Mouse (Mus musculus) midbrain, embryonic 15.5 days (tissue): ENCODE results near the gene Lsm7. TPM values are rescaled to one million over a fixed set of nuclear protein-coding genes. Genes with fewer than 3 reads are reported as not detected.
"Not testable (repeated sequence)": the region's sequence is repeated elsewhere in the genome, so short reads cannot be mapped to it uniquely, and the experiment has no call there.

ENCODE experiments used
- ATAC-seq: fragments of 200-750 bp; cut with Nextera tagmentation; replicated peaks from 2 replicates; pipeline ENCODE4 v1.8.0; 2017; ENCODE audit warnings: moderate TSS enrichment
- H3K27ac ChIP-seq: fragments of 300-500 bp; sonication (generic); 2 replicates; pipeline ENCODE4 v1.5.1; 2015; ENCODE audit warnings: mild to moderate bottlenecking, inconsistent platforms
- H3K27me3 ChIP-seq: fragments of 300-500 bp; sonication (generic); replicated peaks from 2 replicates; pipeline ENCODE4 v1.6.1; 2015; ENCODE audit warnings: inconsistent platforms
- H3K36me3 ChIP-seq: fragments of 300-500 bp; sonication (generic); replicated peaks from 2 replicates; pipeline ENCODE4 v1.6.1; 2015; ENCODE audit warnings: inconsistent platforms
- H3K4me1 ChIP-seq: fragments of 300-500 bp; sonication (generic); 2 replicates; pipeline ENCODE4 v1.6.1; 2015; ENCODE audit warnings: inconsistent platforms
- H3K4me2 ChIP-seq: fragments of 300-500 bp; sonication (generic); 2 replicates; pipeline ENCODE4 v1.6.1; 2015; ENCODE audit warnings: inconsistent platforms, mild to moderate bottlenecking, moderate library complexity
- H3K4me3 ChIP-seq: fragments of 300-500 bp; sonication (generic); 2 replicates; pipeline ENCODE4 v1.5.1; 2015; ENCODE audit warnings: mild to moderate bottlenecking, inconsistent platforms
- H3K9ac ChIP-seq: fragments of 300-500 bp; sonication (generic); 2 replicates; pipeline ENCODE4 v1.6.1; 2015; ENCODE audit warnings: mild to moderate bottlenecking, inconsistent platforms
- H3K9me3 ChIP-seq: fragments of 300-500 bp; sonication (generic); 2 replicates; pipeline ENCODE4 v1.6.1; 2016; ENCODE audit warnings: inconsistent platforms
- WGBS: fragments of 180-500 bp; shearing (Covaris S2); methylation state at CpG from one replicate; pipeline ENCODE4 v1.1.7; 2015; ENCODE audit warnings: mixed read lengths; 5-methylcytosine and 5-hydroxymethylcytosine counted together
- polyA plus RNA-seq: library from polyadenylated mRNA; unstranded; fragments of >200 nt; fragmentation: Nextera tagmentation; extraction: Ambion mirVana; gene quantifications from 2 replicates; pipeline ENCODE4 v1.2.1, GENCODE M21; 2015

Lsm7 gene
- polyA plus RNA-seq, 1 experiment from 2014 or later, result 214 TPM

DNA sequence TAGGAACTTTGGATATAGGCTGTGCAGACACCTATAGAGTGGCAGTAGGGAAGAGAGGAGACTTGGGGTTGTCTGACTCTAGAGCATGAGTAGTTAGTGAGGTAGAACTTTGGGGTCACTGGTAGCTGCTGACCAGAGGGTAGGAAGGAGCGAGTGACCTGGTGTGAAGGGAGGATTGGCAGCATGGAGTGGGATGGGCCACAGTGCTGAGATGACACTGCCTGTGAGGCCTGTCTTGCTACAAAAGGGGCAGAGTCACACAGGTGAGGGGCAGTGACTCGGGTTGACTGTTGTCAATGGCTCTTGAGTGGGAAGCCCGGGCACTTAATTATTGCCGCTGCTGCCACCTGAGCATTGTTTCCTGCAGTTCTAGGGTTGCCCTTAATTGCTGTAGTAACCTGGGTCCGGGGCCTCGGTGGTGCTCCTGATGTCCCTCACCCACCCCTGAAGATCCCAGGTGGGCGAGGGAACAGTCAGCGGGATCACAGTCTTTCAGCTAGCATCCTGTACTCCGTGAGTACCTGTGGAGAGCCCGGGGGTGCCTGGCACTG, 27.1 kb downstream of the Lsm7 start:
- H3K4me3 ChIP-seq, result peak overlapping the region; percentile 94
- H3K4me1 ChIP-seq, result peaks cover 25% of the 10 kb centered on the region
- peak overlapping the region; percentile 88 for H3K9ac ChIP-seq
- no peak overlapping the region for H3K27ac ChIP-seq
- peak overlapping the region; percentile 71 for H3K4me2 ChIP-seq
- no peak for ATAC-seq
- peaks cover 17% of the 10 kb centered on the region; the same call in 1 of the 2 replicates for H3K36me3 ChIP-seq
- WGBS, result 83% methylated on average over 10 of the region's 10 CpGs
- H3K9me3 ChIP-seq, result no peaks in the 10 kb centered on the region
- H3K27me3 ChIP-seq, result no peaks in the 10 kb centered on the region

DNA sequence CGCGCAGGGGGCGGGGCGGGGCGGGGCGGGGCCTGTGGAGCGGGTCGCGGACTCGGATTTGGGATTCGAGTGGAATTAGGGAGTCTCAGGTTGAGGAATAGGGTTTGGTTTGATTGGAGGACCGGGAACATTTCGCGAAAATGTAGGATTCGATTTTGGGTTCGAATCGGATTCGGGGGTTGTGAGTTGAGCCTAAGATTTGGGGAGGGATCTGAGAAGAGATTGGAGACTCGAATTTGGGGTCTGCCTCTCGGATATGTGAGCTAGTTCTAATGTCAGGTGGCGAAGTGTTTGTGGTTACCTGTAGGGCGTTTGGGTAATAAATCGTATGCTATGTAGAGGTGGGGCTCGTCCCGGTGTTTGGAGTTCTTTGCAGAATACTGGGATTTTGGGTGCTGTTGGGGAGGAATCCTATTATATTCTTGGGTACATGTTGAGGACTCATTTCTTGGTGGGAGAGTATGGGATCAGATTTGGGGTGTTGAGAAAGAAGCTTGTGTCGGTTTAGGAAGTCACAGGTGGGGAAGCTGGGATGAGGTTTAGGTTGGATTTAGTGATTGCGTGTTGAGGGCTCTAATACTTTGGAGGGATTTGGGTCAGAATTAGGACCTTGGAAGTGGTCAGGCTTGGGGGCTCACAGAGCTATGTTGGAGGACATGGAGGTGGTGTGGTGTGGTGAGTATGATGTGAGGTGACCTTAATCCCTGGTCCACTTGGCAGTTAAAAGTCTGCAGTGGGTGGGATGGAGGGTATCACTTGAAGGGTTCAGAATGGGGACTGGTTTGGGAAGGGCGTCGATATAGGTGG, 27.7 kb downstream of the Lsm7 start:
- Histone ChIP-seq H3K4me1 (peaks cover 25% of the 10 kb centered on the region), H3K27me3 (no peaks in the 10 kb centered on the region), H3K4me2 (peak overlapping the region; percentile 71), H3K9me3 (no peaks in the 10 kb centered on the region), H3K36me3 (peaks cover 17% of the 10 kb centered on the region; the same call in 1 of the 2 replicates), H3K4me3 (peak overlapping the region; percentile 94), H3K9ac (peak overlapping the region; percentile 88), H3K27ac (peak overlapping the region; percentile 92)
- 7% methylated on average over 29 of the region's 29 CpGs for WGBS
- ATAC-seq, result no peak

DNA sequence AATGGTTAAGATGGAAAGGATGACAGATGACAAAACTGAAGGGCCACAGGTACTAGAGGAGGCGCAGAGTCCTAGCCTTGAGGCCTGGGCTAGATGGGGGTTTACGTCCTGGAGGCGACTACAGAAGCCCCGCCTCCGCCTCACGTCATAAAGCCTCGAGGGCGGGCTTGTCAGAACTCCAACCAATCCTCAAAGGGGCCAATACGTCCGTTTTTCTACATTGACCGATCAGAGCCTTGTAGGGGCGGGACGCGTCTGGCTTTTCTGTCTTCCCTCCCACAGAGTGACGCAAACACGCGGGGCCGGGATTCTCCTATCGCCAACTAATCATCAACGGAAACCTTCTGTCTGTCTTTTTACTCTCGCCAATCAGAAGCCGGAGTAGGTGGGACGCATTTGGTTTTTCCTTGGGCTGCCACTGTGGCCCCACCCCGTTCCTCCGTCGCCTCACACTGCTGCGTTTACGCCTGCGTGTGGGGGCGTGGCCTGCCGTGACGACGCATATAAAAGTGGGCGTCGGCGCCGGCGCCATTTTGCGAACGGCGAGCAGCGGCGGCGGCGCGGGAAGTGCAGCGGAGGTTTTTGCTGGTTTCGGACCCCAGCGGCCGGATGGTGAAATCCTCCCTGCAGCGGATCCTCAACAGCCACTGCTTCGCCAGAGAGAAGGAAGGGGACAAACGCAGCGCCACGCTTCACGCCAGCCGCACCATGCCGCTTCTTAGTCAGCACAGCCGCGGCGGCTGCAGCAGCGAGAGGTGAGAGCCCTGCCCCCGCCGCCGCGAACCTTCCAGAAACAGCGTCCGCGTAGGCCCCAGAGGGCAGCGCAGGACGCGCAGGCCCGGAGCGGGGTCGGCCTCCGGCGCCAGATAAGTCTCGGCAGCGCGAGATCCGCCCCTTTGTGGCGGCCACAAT, 28.6 kb downstream of the Lsm7 start, which contains the start of gene Oaz1:
Gene Oaz1, plus strand, starts transcription at position 506 of the 912 bp plus-strand sequence.
- WGBS, result under 1% methylated on average over 79 of the region's 82 CpGs
- H3K27ac ChIP-seq, result peak within 1 kb of the TSS; percentile 92
- ATAC-seq, result peak; percentile 97
- H3K4me3 ChIP-seq, result peak within 1 kb of the TSS; percentile 94
- H3K9ac ChIP-seq, result peak within 1 kb of the TSS; percentile 88
- peaks cover 17% of the 10 kb centered on the region; the same call in 1 of the 2 replicates for H3K36me3 ChIP-seq
- peaks cover 25% of the 10 kb centered on the region for H3K4me1 ChIP-seq
- no peaks in the 10 kb centered on the region for H3K27me3 ChIP-seq
- H3K9me3 ChIP-seq, result no peaks in the 10 kb centered on the region
- peak within 1 kb of the TSS; percentile 71 for H3K4me2 ChIP-seq

GRCm38 (mm10) chr10:80824827-80825226, 30.2 kb downstream of the Lsm7 start:
- WGBS, result 76% methylated on average over 2 of the region's 2 CpGs
- H3K9me3 ChIP-seq, result no peaks in the 10 kb centered on the region
- no peak for ATAC-seq
- peaks cover 21% of the 10 kb centered on the region for H3K4me1 ChIP-seq
- no peak overlapping the region for H3K4me2 ChIP-seq
- H3K27me3 ChIP-seq, result no peaks in the 10 kb centered on the region
- H3K4me3 ChIP-seq, result no peak overlapping the region
- peaks cover 8% of the 10 kb centered on the region; the same call in 1 of the 2 replicates for H3K36me3 ChIP-seq
- H3K9ac ChIP-seq, result no peak overlapping the region
- no peak overlapping the region for H3K27ac ChIP-seq

DNA sequence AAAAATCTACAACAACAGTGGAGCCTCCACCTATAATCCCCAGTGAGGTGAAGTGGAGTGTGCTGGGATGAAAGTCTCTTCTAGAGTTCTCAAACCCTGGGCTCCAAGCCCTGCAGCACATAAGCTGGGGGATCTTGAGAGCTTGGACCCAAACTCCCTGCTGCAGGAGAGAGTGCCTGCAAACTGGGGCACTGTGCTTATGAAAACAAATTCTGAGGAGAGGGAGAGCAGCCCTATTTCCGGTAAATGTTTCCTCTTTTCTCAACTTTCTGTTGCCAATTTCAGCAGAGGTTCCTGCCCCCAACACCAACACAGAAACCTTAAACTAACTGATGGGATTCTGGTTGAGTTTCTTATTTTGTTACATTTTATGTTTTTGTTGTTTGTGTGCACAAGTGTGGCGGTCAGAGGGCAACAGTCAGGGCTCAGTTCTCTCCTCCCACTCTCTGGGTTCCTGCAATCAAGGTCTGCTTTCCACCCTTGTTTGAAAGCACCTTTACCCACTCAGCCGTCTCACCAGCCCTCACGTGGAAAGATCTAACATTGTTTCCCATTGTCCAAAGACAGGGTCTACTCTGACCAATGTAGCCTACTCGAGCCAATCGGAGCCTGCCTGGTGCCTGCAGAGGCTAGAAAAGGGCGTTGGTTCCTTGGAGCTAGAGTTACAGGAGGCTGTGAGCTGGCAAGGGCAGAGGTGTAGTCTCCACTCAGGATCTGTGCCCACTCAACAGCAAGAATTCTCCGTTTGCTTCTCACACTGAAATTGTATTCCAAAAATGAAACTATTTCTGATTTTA, 31.0 kb downstream of the Lsm7 start:
- Histone ChIP-seq H3K4me3 (no peak overlapping the region), H3K9ac (no peak overlapping the region), H3K27ac (no peak overlapping the region), H3K4me2 (no peak overlapping the region), H3K36me3 (no peaks in the 10 kb centered on the region), H3K4me1 (peaks cover 13% of the 10 kb centered on the region), H3K27me3 (no peaks in the 10 kb centered on the region), H3K9me3 (no peaks in the 10 kb centered on the region)
- WGBS, result 72% methylated on average over 8 of the region's 8 CpGs
- no peak for ATAC-seq

- H3K9ac ChIP-seq, result no peak overlapping the region
- no peaks in the 10 kb centered on the region for H3K36me3 ChIP-seq
- H3K4me3 ChIP-seq, result no peak overlapping the region
- H3K4me2 ChIP-seq, result no peak overlapping the region
- WGBS, result 87% methylated on average over 1 of the region's 1 CpGs
- H3K27ac ChIP-seq, result no peak overlapping the region
- H3K4me1 ChIP-seq, result peaks cover 10% of the 10 kb centered on the region
- ATAC-seq, result no peak
- no peaks in the 10 kb centered on the region for H3K27me3 ChIP-seq
- no peaks in the 10 kb centered on the region for H3K9me3 ChIP-seq
Observed at GRCm38 (mm10) chr10:80823316-80823715, 31.7 kb downstream of the Lsm7 start.

DNA sequence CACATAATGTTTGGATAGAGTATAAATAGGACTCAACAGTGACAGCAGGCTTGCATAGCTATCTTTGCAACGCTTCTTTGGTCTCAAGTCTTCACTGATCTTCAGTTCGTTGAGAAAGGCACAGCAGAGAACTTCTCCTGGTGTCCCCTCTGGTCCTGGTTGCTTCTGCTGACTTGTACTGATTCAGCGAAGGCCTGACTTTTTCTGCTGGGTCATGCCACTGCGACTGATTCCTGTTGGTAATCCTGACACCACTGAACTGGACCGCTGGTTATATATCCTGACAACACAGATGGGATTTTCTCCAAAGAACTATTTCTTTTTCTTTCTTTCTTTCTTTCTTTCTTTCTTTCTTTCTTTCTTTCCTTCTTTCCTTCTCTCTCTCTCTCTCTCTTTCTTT, 32.5 kb downstream of the Lsm7 start:
- ATAC-seq, result no peak
- 90% methylated on average over 5 of the region's 5 CpGs for WGBS

DNA sequence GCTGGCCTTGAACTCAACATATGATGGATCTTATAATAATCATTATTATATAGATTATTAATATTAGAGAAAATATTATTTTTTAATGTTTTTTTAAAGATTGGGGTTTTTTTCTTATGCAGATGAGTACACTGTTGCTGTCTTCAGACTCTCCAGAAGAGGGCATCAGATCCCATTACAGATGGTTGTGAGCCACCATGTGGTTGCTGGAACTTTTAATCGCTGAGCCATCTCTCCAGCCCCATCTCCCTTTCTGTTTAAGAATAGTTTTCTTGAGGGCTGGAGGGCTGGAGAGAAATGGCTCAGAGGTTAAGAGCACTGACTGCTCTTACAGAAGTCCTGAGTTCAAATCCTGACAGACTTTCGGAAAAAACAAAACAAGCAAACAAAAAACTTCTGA, 33.0 kb downstream of the Lsm7 start:
- Histone ChIP-seq H3K36me3 (no peaks in the 10 kb centered on the region), H3K4me2 (no peak overlapping the region), H3K4me1 (no peaks in the 10 kb centered on the region), H3K27me3 (no peaks in the 10 kb centered on the region), H3K9me3 (no peaks in the 10 kb centered on the region), H3K27ac (no peak overlapping the region), H3K9ac (no peak overlapping the region), H3K4me3 (no peak overlapping the region)
- no peak for ATAC-seq
- whole genome bisulfite sequencing, result 38% methylated on average over 2 of the region's 2 CpGs

More for the DNA sequence above, 32.5 kb downstream of the Lsm7 start:
- Histone ChIP-seq H3K4me1 (peaks cover 2% of the 10 kb centered on the region; the same call in 1 of the 2 replicates), H3K27ac (no peak overlapping the region), H3K36me3 (no peaks in the 10 kb centered on the region), H3K27me3 (no peaks in the 10 kb centered on the region), H3K4me2 (no peak overlapping the region), H3K9ac (no peak overlapping the region), H3K4me3 (no peak overlapping the region), H3K9me3 (no peaks in the 10 kb centered on the region)

DNA sequence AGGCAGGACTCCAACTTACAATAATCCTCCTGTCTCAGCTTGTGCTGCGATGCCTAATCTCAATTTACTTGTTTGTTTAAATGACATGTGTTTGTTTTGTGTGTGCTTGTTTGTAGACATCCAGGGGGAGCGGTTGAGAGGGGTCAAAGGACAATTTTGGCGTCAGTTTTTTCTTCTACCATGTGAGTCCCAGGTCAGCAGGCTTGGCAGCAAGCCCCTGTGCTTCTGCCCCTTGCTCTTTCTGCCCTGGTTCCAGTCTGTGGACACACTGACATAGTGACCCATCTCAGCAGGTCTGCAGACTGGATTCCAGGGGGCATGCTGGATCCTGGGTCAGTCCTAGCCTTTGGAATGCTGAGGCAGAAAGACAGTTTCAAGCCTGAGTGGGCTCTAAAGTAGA, 35.6 kb downstream of the Lsm7 start:
- H3K9me3 ChIP-seq, result no peaks in the 10 kb centered on the region
- H3K4me1 ChIP-seq, result no peaks in the 10 kb centered on the region
- no peak for ATAC-seq
- no peaks in the 10 kb centered on the region for H3K27me3 ChIP-seq
- no peak overlapping the region for H3K27ac ChIP-seq
- WGBS, result 47% methylated on average over 3 of the region's 3 CpGs
- no peak overlapping the region for H3K4me2 ChIP-seq
- no peak overlapping the region for H3K4me3 ChIP-seq
- H3K36me3 ChIP-seq, result no peaks in the 10 kb centered on the region
- H3K9ac ChIP-seq, result no peak overlapping the region

GRCm38 (mm10) chr10:80818599-80819281, 36.3 kb downstream of the Lsm7 start:
- 60% methylated on average over 6 of the region's 6 CpGs for WGBS
- H3K9ac ChIP-seq, result no peak overlapping the region
- no peaks in the 10 kb centered on the region for H3K27me3 ChIP-seq
- no peak overlapping the region for H3K4me3 ChIP-seq
- H3K36me3 ChIP-seq, result no peaks in the 10 kb centered on the region
- no peak overlapping the region for H3K27ac ChIP-seq
- no peaks in the 10 kb centered on the region for H3K4me1 ChIP-seq
- ATAC-seq, result no peak
- H3K4me2 ChIP-seq, result no peak overlapping the region
- no peaks in the 10 kb centered on the region for H3K9me3 ChIP-seq

DNA sequence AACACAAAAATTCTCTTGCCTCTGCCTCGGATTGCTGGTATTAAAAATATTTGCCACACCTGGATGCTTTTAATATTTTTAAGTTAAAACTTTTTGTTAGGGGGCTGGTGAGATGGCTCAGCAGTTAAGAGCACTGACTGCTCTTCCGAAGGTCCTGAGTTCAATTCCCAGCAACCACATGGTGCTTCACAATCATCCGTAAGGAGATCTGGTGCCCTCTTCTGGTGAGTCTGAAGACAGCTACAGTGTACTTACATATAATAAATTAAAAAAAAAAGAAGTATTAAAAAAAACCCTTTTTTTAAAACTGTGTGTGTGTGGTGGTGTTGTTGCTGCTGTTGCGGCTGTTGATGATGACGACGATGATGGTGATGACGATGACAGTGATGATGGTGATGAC, 37.1 kb downstream of the Lsm7 start:
- not testable (repeated sequence) for H3K36me3 ChIP-seq

More for the DNA sequence above, 37.1 kb downstream of the Lsm7 start:
- not testable (repeated sequence) for H3K9ac ChIP-seq, ATAC-seq, H3K4me3 ChIP-seq, H3K27me3 ChIP-seq, H3K4me1 ChIP-seq, H3K4me2 ChIP-seq, H3K9me3 ChIP-seq, H3K27ac ChIP-seq
- 86% methylated on average over 7 of the region's 7 CpGs for WGBS
